Mouse (Mus musculus) kidney, postnatal 36 days (tissue): ENCODE data around the gene Cyth1.
A peak's percentile ranks its signal among the peaks of the same experiment; 100 is the strongest.

Experiments used
- DNase-seq, 2 experiments: peaks; one replicate each; pipeline ENCODE4 v3.0.0; 2021 to 2022; ENCODE audit warnings: mixed read lengths in 2 of 2

Gene Cyth1

DNA sequence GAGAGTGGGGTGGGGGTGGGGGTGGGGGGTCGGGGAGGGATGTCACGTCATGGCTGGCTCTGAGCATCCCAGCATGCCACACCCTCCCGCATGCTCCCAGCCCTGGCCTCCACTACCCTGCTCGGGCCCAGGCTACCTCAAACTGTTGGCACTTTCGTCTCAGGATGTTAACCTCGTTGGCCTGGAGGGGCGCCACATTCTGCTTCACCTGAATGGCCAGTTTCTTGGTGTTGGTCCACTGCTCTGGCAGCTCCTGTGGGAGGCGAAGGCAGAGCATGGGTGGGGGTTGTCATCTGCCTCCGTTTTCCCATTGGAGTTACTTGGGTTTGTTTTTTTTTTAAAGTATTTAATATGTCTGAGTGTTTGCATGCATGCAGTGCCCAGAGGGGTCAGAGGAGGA lies 147.3 kb downstream of the Cyth1 start:
- no peak for DNase-seq

DNA sequence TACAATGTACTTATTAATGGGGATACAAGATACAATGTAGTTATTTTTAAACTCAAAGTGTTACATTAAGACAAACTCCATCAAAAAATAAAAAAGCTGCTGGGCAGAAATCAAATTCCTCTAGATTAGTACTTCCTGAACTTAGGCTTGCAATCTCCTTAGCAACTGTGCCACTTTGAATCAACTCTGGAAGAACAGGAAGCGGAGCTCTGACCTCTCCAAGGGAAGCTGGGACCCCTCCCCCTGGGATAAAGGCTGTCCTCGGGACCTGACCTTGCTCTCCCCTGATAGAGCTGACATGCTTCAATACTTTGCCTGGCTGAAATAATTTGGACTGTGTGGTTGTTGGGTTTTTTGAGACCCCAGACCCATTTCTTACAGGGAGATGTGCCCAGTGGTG lies 151.7 kb downstream of the Cyth1 start:
- DNase-seq, result no peak

DNA sequence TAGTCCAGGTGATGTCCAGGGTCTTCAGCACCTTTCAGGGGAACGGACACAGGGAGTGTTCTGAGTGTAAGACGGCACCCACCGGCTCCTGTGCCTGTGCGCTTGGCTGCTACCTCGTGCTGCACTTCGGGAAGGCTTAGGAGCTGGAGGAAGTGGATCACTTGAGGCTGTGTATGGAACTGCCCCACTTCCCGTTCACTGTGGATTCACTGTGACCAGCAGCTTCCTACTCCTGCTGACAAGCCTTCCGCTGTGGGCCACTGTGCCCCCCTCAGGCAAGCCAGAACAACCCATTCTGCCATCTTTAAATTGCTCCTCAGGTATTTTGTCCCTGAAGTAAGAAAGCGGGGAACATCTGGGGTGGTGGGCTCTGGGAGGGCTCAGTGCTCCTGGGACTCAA lies 153.4 kb downstream of the Cyth1 start:
- no peak for DNase-seq

DNA sequence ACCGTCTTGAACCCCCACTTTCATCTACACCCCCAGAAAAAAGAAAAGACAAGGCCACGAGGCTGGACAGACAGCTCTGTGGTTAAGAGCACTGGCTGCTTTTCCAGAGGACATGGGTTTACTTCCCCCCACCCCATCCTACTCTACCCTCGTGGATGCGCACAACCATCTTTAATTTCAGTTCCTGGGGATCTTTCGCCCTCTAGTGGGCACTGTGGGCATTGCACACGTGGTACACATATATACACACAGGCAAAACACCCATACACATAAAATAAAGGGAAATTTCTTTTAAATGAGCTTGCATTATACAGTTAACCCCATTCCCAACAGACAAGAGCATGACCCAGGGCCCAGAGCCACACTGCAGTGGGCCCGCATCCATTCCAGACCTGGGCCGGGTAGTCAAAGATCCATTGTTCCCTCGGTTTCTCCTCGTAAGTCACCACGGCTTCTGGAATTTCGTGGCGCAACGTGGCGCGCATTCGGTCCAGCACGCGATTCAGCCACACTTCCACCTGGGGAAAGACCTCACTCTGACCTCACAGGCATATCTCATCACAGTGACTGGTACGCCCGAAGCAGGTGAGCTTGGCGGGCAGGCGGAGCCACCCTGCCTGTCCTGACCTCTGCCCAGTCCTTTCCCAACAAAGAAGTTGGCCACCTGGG lies 157.3 kb downstream of the Cyth1 start:
- peak in 1 of 2 experiments; percentile 27 for DNase-seq

DNA sequence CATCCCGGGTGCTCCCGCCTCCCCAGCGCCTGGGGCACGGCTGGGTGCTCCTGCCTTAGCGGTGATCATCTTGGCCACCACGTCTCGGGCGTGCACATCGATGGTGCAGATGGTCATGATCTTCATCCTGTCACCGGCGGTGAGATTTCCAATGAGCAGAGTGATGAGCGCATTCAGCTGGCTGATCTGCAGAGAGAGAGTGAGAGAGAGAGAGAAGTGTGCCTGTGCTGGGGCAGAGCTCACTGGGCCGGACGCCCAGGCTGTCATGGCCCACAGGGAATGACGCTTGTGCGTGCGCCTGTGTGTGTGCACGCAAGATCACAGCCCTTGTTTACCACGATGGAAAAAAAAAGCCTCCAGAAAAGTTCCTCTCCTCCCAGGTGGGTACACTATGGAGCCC lies 159.5 kb downstream of the Cyth1 start:
- no peak for DNase-seq

DNA sequence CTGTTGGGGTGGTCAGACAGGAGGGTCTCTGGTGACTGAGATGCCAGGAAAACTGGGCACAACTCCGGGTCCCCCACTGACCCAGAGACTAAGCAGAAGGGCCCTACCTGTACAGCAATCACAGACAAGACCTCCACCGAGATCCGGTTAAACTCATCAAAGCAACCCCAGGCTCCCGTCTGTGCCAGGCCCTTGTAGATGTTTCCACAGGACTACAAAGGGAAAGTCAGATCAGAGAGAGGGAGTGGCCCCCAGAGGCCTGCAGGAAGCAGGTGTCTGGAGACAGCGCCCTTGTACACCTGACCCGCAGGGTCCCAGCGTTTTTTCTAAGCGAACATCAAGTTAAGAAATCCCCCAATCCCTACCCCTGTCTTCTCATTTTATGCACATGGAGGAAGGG lies 162.4 kb downstream of the Cyth1 start:
- no peak for DNase-seq

DNA sequence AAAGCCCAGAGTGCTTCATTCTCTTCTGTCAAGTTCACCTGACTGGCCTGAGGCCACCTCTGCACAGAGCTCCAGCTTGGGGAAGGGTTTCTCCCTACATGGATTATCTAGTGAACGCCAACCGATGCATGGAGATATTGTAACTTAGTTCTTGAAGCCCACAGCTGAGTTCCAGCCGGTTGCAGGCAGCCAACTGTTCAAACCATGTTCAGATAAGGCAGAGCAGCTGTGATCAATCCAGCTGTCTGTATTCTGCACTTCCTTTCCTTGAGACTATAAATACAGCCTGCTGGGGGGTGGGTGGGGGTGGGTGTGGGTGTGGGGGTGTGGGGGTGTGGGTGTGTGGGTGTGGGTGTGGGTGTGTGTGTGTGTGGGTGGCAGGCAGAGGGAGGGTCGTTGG lies 163.2 kb downstream of the Cyth1 start:
- no peak for DNase-seq

DNA sequence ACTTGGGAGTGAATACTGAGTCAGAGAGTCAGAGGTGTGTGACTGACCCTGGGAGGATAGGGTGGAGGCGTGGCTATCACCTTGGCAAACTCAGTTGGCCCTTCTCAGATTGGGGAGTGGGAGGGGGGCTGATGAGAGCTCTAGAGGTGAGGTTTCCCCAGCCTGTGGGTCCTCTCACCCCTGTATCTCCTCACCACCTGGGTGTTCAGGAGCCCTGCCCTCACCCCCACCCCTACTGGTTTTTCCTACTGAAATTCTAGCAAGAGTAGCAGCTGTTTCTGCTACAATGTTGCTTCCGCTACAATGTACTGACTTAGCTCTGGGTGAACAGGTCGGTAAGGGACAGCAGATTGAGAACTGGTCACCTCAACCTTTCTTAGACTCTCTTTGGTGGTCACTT lies 164.1 kb downstream of the Cyth1 start:
- DNase-seq, result no peak

DNA sequence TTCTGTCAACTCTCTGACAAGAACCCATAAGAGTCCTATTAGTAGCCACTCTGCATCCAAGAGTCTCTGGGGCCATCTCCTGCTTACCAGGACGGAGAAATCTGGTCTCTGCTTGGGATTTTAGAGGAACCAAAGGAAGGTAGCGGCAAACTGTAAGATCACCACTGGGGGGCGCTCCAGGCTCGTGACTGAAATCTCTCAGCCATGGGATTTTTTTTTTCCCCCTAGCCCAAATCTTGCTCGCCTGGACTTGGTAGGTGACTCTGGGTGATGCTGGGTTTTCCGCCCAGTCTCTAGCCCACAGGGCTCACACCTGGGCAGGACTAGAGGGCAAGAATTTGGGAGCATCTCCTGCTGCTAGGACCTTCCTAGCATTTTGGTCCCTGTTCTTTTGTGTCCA lies 164.6 kb downstream of the Cyth1 start:
- DNase-seq, result peak; percentile 45 to 88

DNA sequence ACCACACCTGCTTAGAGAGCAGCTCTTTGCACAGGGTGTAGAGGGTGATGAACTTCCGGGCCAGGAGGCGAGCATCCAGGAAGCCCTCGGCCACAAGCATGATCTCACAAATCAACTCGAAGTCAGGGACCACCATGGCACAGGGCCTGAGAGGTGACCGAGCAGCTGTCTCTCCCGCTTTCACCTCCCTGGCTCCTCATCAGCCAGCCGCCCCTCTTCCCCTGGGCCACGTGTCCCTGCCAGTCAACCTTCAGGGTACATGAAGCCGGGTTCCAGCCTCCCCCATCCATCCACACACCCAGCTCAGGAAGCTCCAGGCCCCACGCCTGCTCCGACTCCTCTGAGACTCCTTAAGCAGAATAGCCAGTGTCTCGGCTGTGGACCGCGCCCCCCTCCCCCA lies 166.1 kb downstream of the Cyth1 start:
- DNase-seq, result no peak
